Mouse (Mus musculus) MEL (cell line): Measurements from ENCODE around the gene Cep89. TPM values are rescaled to one million over a fixed set of nuclear protein-coding genes. Genes with fewer than 3 reads are reported as not detected.
A peak's percentile ranks its signal among the peaks of the same experiment; 100 is the strongest.

Source experiments
- DNase-seq: peaks from one replicate; pipeline ENCODE4 v3.0.0; 2011; ENCODE audit warnings: low read depth, low spot score
- H3K27ac ChIP-seq: 2 replicates; pipeline ENCODE4 v1.5.1; 2012; ENCODE audit warnings: low read depth, mild to moderate bottlenecking, control low read depth, low read length, moderate library complexity; ENCODE audit not compliant: control insufficient read depth
- H3K27me3 ChIP-seq, 2 experiments: fragments of 150-350 bp in 1 of 2; sonication (generic) in 1 of 2; 2 replicates each; pipeline ENCODE4 v1.6.1; 2012; ENCODE audit warnings: low read length in 2 of 2, mild to moderate bottlenecking in 2 of 2, improper control_type of control experiment in 1 of 2, moderate library complexity in 1 of 2; ENCODE audit not compliant: insufficient read depth in 2 of 2, control insufficient read depth in 1 of 2
- H3K36me3 ChIP-seq, 2 experiments: 2 replicates each; pipeline ENCODE4 v1.6.1; 2012 to 2014; ENCODE audit warnings: low read length in 2 of 2, improper control_type of control experiment in 1 of 2, inconsistent platforms in 1 of 2, mild to moderate bottlenecking in 1 of 2; ENCODE audit not compliant: insufficient read depth in 2 of 2, control insufficient read depth in 1 of 2
- H3K4me1 ChIP-seq, 2 experiments: fragments of 150-350 bp in 1 of 2; sonication (generic) in 1 of 2; 2 replicates each; pipeline ENCODE4 v1.6.1; 2012; ENCODE audit warnings: low read length in 2 of 2, improper control_type of control experiment in 1 of 2, mild to moderate bottlenecking in 1 of 2; ENCODE audit not compliant: insufficient read depth in 2 of 2, control insufficient read depth in 1 of 2
- H3K4me3 ChIP-seq, 2 experiments: fragments of 150-350 bp in 1 of 2; sonication (generic) in 1 of 2; 2 replicates each; pipeline ENCODE4 v1.5.1; 2012; ENCODE audit warnings: low read depth in 2 of 2, low read length in 2 of 2, mild to moderate bottlenecking in 2 of 2, moderate library complexity in 2 of 2, control low read depth in 1 of 2, improper control_type of control experiment in 1 of 2; ENCODE audit not compliant: control insufficient read depth in 1 of 2, insufficient read depth in 1 of 2
- H3K79me2 ChIP-seq: 2 replicates; pipeline ENCODE4 v1.6.1; 2012; ENCODE audit warnings: mild to moderate bottlenecking, low read length, moderate library complexity; ENCODE audit not compliant: control insufficient read depth, poor library complexity, insufficient read depth
- H3K9ac ChIP-seq: 2 replicates; pipeline ENCODE4 v1.6.1; 2012; ENCODE audit warnings: low read depth, mild to moderate bottlenecking, control low read depth, low read length, moderate library complexity; ENCODE audit not compliant: control insufficient read depth, poor library complexity, severe bottlenecking
- H3K9me3 ChIP-seq: fragments of 150-350 bp; sonication (generic); replicated peaks from 2 replicates; pipeline ENCODE4 v1.6.1; 2012; ENCODE audit warnings: mild to moderate bottlenecking, low read length, improper control_type of control experiment, moderate library complexity; ENCODE audit not compliant: insufficient read depth
- BHLHE40 ChIP-seq: IDR thresholded peaks from 2 replicates; pipeline ENCODE4 v1.6.1; 2012; ENCODE audit warnings: low read depth, mild to moderate bottlenecking, inconsistent platforms, low read length, improper control_type of control experiment, borderline replicate concordance
- CHD1 ChIP-seq: IDR thresholded peaks from 2 replicates; pipeline ENCODE4 v1.6.1; 2012; ENCODE audit warnings: low read depth, mild to moderate bottlenecking, inconsistent platforms, low read length, improper control_type of control experiment
- CHD2 ChIP-seq: IDR thresholded peaks from 2 replicates; pipeline ENCODE4 v1.6.1; 2011; ENCODE audit warnings: low read length, improper control_type of control experiment
- E2F4 ChIP-seq: IDR thresholded peaks from 2 replicates; pipeline ENCODE4 v1.6.1; 2011; ENCODE audit warnings: low read depth, low read length, improper control_type of control experiment, borderline replicate concordance
- ELF1 ChIP-seq: IDR thresholded peaks from 2 replicates; pipeline ENCODE4 v1.6.1; 2014; ENCODE audit warnings: low read depth, mild to moderate bottlenecking, inconsistent platforms, low read length, improper control_type of control experiment, moderate library complexity
- EP300 ChIP-seq, 2 experiments: IDR thresholded peaks; 2 replicates each; pipeline ENCODE4 v1.6.1; 2011; ENCODE audit warnings: improper control_type of control experiment in 2 of 2, low read length in 2 of 2, low read depth in 1 of 2, mild to moderate bottlenecking in 1 of 2
- ETS1 ChIP-seq: IDR thresholded peaks from 2 replicates; pipeline ENCODE4 v1.6.1; 2012; ENCODE audit warnings: low read depth, mild to moderate bottlenecking, inconsistent platforms, low read length, improper control_type of control experiment, moderate library complexity
- GABPA ChIP-seq: IDR thresholded peaks from 2 replicates; pipeline ENCODE4 v1.6.1; 2012; ENCODE audit warnings: low read depth, mild to moderate bottlenecking, inconsistent platforms, low read length, improper control_type of control experiment, moderate library complexity
- GATA1 ChIP-seq: IDR thresholded peaks from 2 replicates; pipeline ENCODE4 v1.6.1; 2011; ENCODE audit warnings: low read depth, low read length, improper control_type of control experiment
- HCFC1 ChIP-seq: IDR thresholded peaks from 2 replicates; pipeline ENCODE4 v1.6.1; 2012; ENCODE audit warnings: low read depth, mild to moderate bottlenecking, inconsistent platforms, low read length, improper control_type of control experiment, moderate library complexity
- KAT2A ChIP-seq: conservative IDR thresholded peaks from 2 replicates; pipeline ENCODE4 v1.6.1; 2012; ENCODE audit warnings: low read depth, low read length, improper control_type of control experiment, inconsistent platforms
- MAFK ChIP-seq: IDR thresholded peaks from 2 replicates; pipeline ENCODE4 v1.6.1; 2011; ENCODE audit warnings: low read depth, mild to moderate bottlenecking, low read length, improper control_type of control experiment, borderline replicate concordance
- MAX ChIP-seq: IDR thresholded peaks from 2 replicates; pipeline ENCODE4 v1.6.1; 2011; ENCODE audit warnings: low read length, improper control_type of control experiment
- MAZ ChIP-seq: IDR thresholded peaks from 2 replicates; pipeline ENCODE4 v1.6.1; 2012; ENCODE audit warnings: low read depth, mild to moderate bottlenecking, inconsistent platforms, low read length, improper control_type of control experiment
- MXI1 ChIP-seq: IDR thresholded peaks from 2 replicates; pipeline ENCODE4 v1.6.1; 2011; ENCODE audit warnings: mild to moderate bottlenecking, low read depth, low read length, improper control_type of control experiment
- MYB ChIP-seq: IDR thresholded peaks from 2 replicates; pipeline ENCODE4 v1.6.1; 2011; ENCODE audit warnings: mild to moderate bottlenecking, low read depth, low read length, improper control_type of control experiment
- NELFE ChIP-seq: IDR thresholded peaks from 2 replicates; pipeline ENCODE4 v1.6.1; 2011; ENCODE audit warnings: low read depth, low read length, improper control_type of control experiment
- NRF1 ChIP-seq: IDR thresholded peaks from 2 replicates; pipeline ENCODE4 v1.6.1; 2014; ENCODE audit warnings: low read depth, mild to moderate bottlenecking, inconsistent platforms, low read length, improper control_type of control experiment, moderate library complexity; ENCODE audit not compliant: poor library complexity, insufficient read depth, severe bottlenecking
- POLR2A ChIP-seq, 2 experiments: IDR thresholded peaks; 2 replicates each; pipeline ENCODE4 v1.6.1; 2011 to 2012; ENCODE audit warnings: low read length in 2 of 2, mild to moderate bottlenecking in 2 of 2, control low read depth in 1 of 2, improper control_type of control experiment in 1 of 2, low read depth in 1 of 2, moderate library complexity in 1 of 2; ENCODE audit not compliant: control insufficient read depth in 1 of 2, insufficient read depth in 1 of 2, poor library complexity in 1 of 2
- POLR2AphosphoS2 ChIP-seq: IDR thresholded peaks from 2 replicates; pipeline ENCODE4 v1.6.1; 2011; ENCODE audit warnings: low read length, improper control_type of control experiment
- POLR2AphosphoS5 ChIP-seq: IDR thresholded peaks from 2 replicates; pipeline ENCODE4 v1.6.1; 2012; ENCODE audit warnings: low read depth, borderline replicate concordance, mild to moderate bottlenecking, inconsistent platforms, low read length, moderate library complexity, mixed read lengths
- RAD21 ChIP-seq: IDR thresholded peaks from 2 replicates; pipeline ENCODE4 v1.6.1; 2011; ENCODE audit warnings: mild to moderate bottlenecking, low read depth, low read length, improper control_type of control experiment
- RCOR1 ChIP-seq: IDR thresholded peaks from 2 replicates; pipeline ENCODE4 v1.6.1; 2012; ENCODE audit warnings: low read depth, mild to moderate bottlenecking, inconsistent platforms, low read length, improper control_type of control experiment
- SIN3A ChIP-seq: IDR thresholded peaks from 2 replicates; pipeline ENCODE4 v1.6.1; 2012; ENCODE audit warnings: low read length, improper control_type of control experiment, inconsistent platforms
- SMC3 ChIP-seq: IDR thresholded peaks from 2 replicates; pipeline ENCODE4 v1.6.1; 2011; ENCODE audit warnings: low read depth, low read length, improper control_type of control experiment
- TAL1 ChIP-seq: IDR thresholded peaks from 2 replicates; pipeline ENCODE4 v1.6.1; 2012; ENCODE audit warnings: mild to moderate bottlenecking, inconsistent platforms, low read length, moderate library complexity, mixed read lengths
- TBP ChIP-seq: IDR thresholded peaks from 2 replicates; pipeline ENCODE4 v1.8.0; 2011; ENCODE audit warnings: low read depth, low read length, improper control_type of control experiment
- TCF12 ChIP-seq: IDR thresholded peaks from 2 replicates; pipeline ENCODE4 v1.6.1; 2014; ENCODE audit warnings: low read depth, mild to moderate bottlenecking, inconsistent platforms, low read length, improper control_type of control experiment, moderate library complexity
- UBTF ChIP-seq: IDR thresholded peaks from 2 replicates; pipeline ENCODE4 v1.6.1; 2012; ENCODE audit warnings: low read depth, mild to moderate bottlenecking, inconsistent platforms, low read length, improper control_type of control experiment, moderate library complexity, borderline replicate concordance; ENCODE audit not compliant: insufficient read depth
- USF1 ChIP-seq: IDR thresholded peaks from 2 replicates; pipeline ENCODE4 v1.6.1; 2014; ENCODE audit warnings: low read depth, mild to moderate bottlenecking, inconsistent platforms, low read length, improper control_type of control experiment, moderate library complexity
- USF2 ChIP-seq, 2 experiments: IDR thresholded peaks; 2 replicates each; pipeline ENCODE4 v1.6.1; 2011 to 2012; ENCODE audit warnings: improper control_type of control experiment in 2 of 2, low read length in 2 of 2, borderline replicate concordance in 1 of 2, inconsistent platforms in 1 of 2, low read depth in 1 of 2, mild to moderate bottlenecking in 1 of 2; ENCODE audit not compliant: insufficient read depth in 1 of 2
- ZC3H11A ChIP-seq: IDR thresholded peaks from 2 replicates; pipeline ENCODE4 v1.6.1; 2012; ENCODE audit warnings: low read depth, mild to moderate bottlenecking, inconsistent platforms, low read length, improper control_type of control experiment
- ZKSCAN1 ChIP-seq: IDR thresholded peaks from 2 replicates; pipeline ENCODE4 v1.6.1; 2012; ENCODE audit warnings: low read depth, mild to moderate bottlenecking, inconsistent platforms, low read length, improper control_type of control experiment, moderate library complexity
- ZMIZ1 ChIP-seq: IDR thresholded peaks from 2 replicates; pipeline ENCODE4 v1.6.1; 2012; ENCODE audit warnings: low read depth, mild to moderate bottlenecking, inconsistent platforms, low read length, improper control_type of control experiment, moderate library complexity
- ZNF384 ChIP-seq: IDR thresholded peaks from 2 replicates; pipeline ENCODE4 v1.6.1; 2012; ENCODE audit warnings: low read depth, mild to moderate bottlenecking, inconsistent platforms, low read length, improper control_type of control experiment
- polyA plus RNA-seq, 2 experiments: library from polyadenylated mRNA; stranded (reverse) in 1 of 2; unstranded in 1 of 2; fragments of >175 nt in 1 of 2; fragments of >200 nt in 1 of 2; gene quantifications; 2 replicates each; pipeline versions ENCODE4 v1.2.1 to v1.2.4; 2012; ENCODE audit warnings: low replicate concordance in 2 of 2, low read depth in 1 of 2; ENCODE audit not compliant: insufficient read length in 2 of 2, insufficient read depth in 1 of 2, missing spikeins in 1 of 2
- total RNA-seq: library from RNA; depleted of rRNA; stranded (reverse); fragments of 300-350 nt; gene quantifications from 2 replicates; pipeline ENCODE4 v1.2.3, GENCODE M21; 2012

Cep89 gene
- total and polyA plus RNA-seq, 3 experiments, result 15.8 to 44.5 TPM; not detected in 1

- peak overlapping the region; percentile 76 to 93 for H3K4me3 ChIP-seq
- peak; percentile 71 for DNase-seq
- peaks cover 20% of the 10 kb centered on the region for H3K79me2 ChIP-seq
- no peaks in the 10 kb centered on the region for H3K27me3 ChIP-seq
- peaks cover 6 to 9% of the 10 kb centered on the region in 2 experiments for H3K36me3 ChIP-seq
- no peaks in the 10 kb centered on the region for H3K9me3 ChIP-seq
- H3K9ac ChIP-seq, result peak overlapping the region; percentile 89
- peak overlapping the region; percentile 87 for H3K27ac ChIP-seq
- peaks cover 0 to 11% of the 10 kb centered on the region in 2 experiments; a peak in 1 of 4 replicates for H3K4me1 ChIP-seq
- TF ChIP-seq SIN3A (no peak), RAD21 (no peak), POLR2A (IDR thresholded peaks at IDR 0.05; ENCODE audit: control insufficient read depth in 1 of 2, insufficient read depth in 1 of 2, low read depth in 1 of 2, low read length in 2 of 2, poor library complexity in 1 of 2) (peak; percentile 8 to 51; a peak in 1 of 4 replicates), UBTF (no peak), MYB (no peak), NELFE (peak; percentile 42; the same call in 1 of the 2 replicates), MXI1 (peak; percentile 78), NRF1 (peak; percentile 35; the same call in 1 of the 2 replicates), CHD1 (no peak; the same call in 1 of the 2 replicates), TBP (0 out of 2 replicates have a peak, but pooled peaks have one; percentile 31), TAL1 (no peak), ELF1 (no peak), RCOR1 (no peak), HCFC1 (peak; percentile 50; the same call in 1 of the 2 replicates), SMC3 (no peak), CHD2 (no peak), MAX (peak; percentile 76; the same call in 1 of the 2 replicates), USF2 (IDR thresholded peaks at IDR 0.05; ENCODE audit: borderline replicate concordance in 1 of 2, insufficient read depth in 1 of 2, low read depth in 1 of 2, low read length in 2 of 2) (no peak), ZMIZ1 (no peak), ZKSCAN1 (no peak), POLR2AphosphoS2 (no peak), ETS1 (0 out of 2 replicates have a peak, but pooled peaks have one; percentile 31), ZC3H11A (no peak), POLR2AphosphoS5 (no peak), EP300 (IDR thresholded peaks at IDR 0.05; ENCODE audit: low read depth in 1 of 2, low read length in 2 of 2) (0 out of 4 replicates have a peak, but pooled peaks of 1 of the 2 experiments have one; percentile 48), E2F4 (no peak), MAFK (no peak), GATA1 (peak; percentile 69; the same call in 1 of the 2 replicates), ZNF384 (no peak), KAT2A (no peak), TCF12 (0 out of 2 replicates have a peak, but pooled peaks have one; percentile 20), USF1 (no peak), GABPA (no peak), BHLHE40 (no peak), MAZ (no peak)
These were observed 940 bp upstream of the Cep89 start for GRCm38 (mm10) chr7:35395734-35396456.
